Mouse (Mus musculus): Measurements from ENCODE around the gene Etnk1. TPM values are rescaled to one million over a fixed set of nuclear protein-coding genes. Genes with fewer than 3 reads are reported as not detected.

Etnk1 gene
- total and polyA plus RNA-seq, 3 experiments = 13.5 to 27.6 (median 27.0) TPM

GRCm38 (mm10) chr6:143160572-143161231 is 6.3 kb upstream of the Etnk1 start:
- Histone ChIP-seq H3K4me3 (no peak overlapping the region), H3K27me3 (ENCODE audit: control insufficient read depth, insufficient read depth, low read length) (no peaks in the 10 kb centered on the region), H3K79me2 (replicated peaks; ENCODE audit: control insufficient read depth, insufficient read depth, low read length) (no peaks in the 10 kb centered on the region), H3K4me1 (ENCODE audit: control insufficient read depth, insufficient read depth, low read length) (no peaks in the 10 kb centered on the region), H3K36me3 (ENCODE audit: control insufficient read depth, insufficient read depth, low read length) (no peaks in the 10 kb centered on the region), H3K9ac (ENCODE audit: low read depth, low read length) (no peak overlapping the region), H3K27ac (no peak overlapping the region)
- TF ChIP-seq EP300 (IDR thresholded peaks at IDR 0.05; ENCODE audit: insufficient read depth, low read depth, low read length) = no peak
- no peak for TF ChIP-seq CTCF (IDR thresholded peaks at IDR 0.05)
- TF ChIP-seq POLR2A (IDR thresholded peaks at IDR 0.05; ENCODE audit: insufficient read depth, low read depth, low read length) = no peak
- no peak for DNase-seq
- whole genome bisulfite sequencing = 89% methylated on average over 6 of the region's 6 CpGs
- intact Hi-C loops (cut with DNase I) = no loop called here

- TF ChIP-seq EP300 (IDR thresholded peaks at IDR 0.05; ENCODE audit: insufficient read depth, low read depth, low read length) = no peak
- TF ChIP-seq POLR2A (IDR thresholded peaks at IDR 0.05; ENCODE audit: insufficient read depth, low read depth, low read length) = no peak
- no peak for TF ChIP-seq CTCF (IDR thresholded peaks at IDR 0.05)
- Histone ChIP-seq H3K9ac (ENCODE audit: low read depth, low read length) (no peak overlapping the region), H3K79me2 (replicated peaks; ENCODE audit: control insufficient read depth, insufficient read depth, low read length) (peaks cover under 1% of the 10 kb centered on the region; the same call in 1 of the 2 replicates), H3K36me3 (ENCODE audit: control insufficient read depth, insufficient read depth, low read length) (no peaks in the 10 kb centered on the region), H3K27ac (no peak overlapping the region), H3K4me3 (no peak overlapping the region), H3K27me3 (ENCODE audit: control insufficient read depth, insufficient read depth, low read length) (no peaks in the 10 kb centered on the region), H3K4me1 (ENCODE audit: control insufficient read depth, insufficient read depth, low read length) (no peaks in the 10 kb centered on the region; the same call in 1 of the 2 replicates)
- DNase-seq = no peak
- 60% methylated on average over 11 of the region's 12 CpGs for WGBS
- intact Hi-C loops (cut with DNase I) = no loop called here
These were observed 4.7 kb upstream of the Etnk1 start for GRCm38 (mm10) chr6:143162161-143162877.

- no peak for DNase-seq
- Histone ChIP-seq H3K79me2 (replicated peaks; ENCODE audit: control insufficient read depth, insufficient read depth, low read length) (peaks cover 2% of the 10 kb centered on the region; the same call in 1 of the 2 replicates), H3K27me3 (ENCODE audit: control insufficient read depth, insufficient read depth, low read length) (no peaks in the 10 kb centered on the region), H3K4me3 (no peak overlapping the region), H3K27ac (no peak overlapping the region), H3K36me3 (ENCODE audit: control insufficient read depth, insufficient read depth, low read length) (peaks cover 4% of the 10 kb centered on the region), H3K4me1 (ENCODE audit: control insufficient read depth, insufficient read depth, low read length) (no peaks in the 10 kb centered on the region; the same call in 1 of the 2 replicates), H3K9ac (ENCODE audit: low read depth, low read length) (no peak overlapping the region)
- intact Hi-C loops (cut with DNase I) = no loop called here
- WGBS = 72% methylated on average over 15 of the region's 15 CpGs
- no peak for TF ChIP-seq EP300 (IDR thresholded peaks at IDR 0.05; ENCODE audit: insufficient read depth, low read depth, low read length)
- no peak for TF ChIP-seq POLR2A (IDR thresholded peaks at IDR 0.05; ENCODE audit: insufficient read depth, low read depth, low read length)
- no peak for TF ChIP-seq CTCF (IDR thresholded peaks at IDR 0.05)
These were observed 2.8 kb upstream of the Etnk1 start for GRCm38 (mm10) chr6:143163956-143164905.

GRCm38 (mm10) chr6:143164906-143165255 is 2.1 kb upstream of the Etnk1 start:
- 89% methylated on average over 8 of the region's 8 CpGs for WGBS
- peaks cover 2% of the 10 kb centered on the region; the same call in 1 of the 2 replicates for H3K79me2 ChIP-seq (replicated peaks; ENCODE audit: control insufficient read depth, insufficient read depth, low read length)
- no peaks in the 10 kb centered on the region; the same call in 1 of the 2 replicates for H3K4me1 ChIP-seq (ENCODE audit: control insufficient read depth, insufficient read depth, low read length)
- H3K27ac ChIP-seq = no peak overlapping the region
- H3K9ac ChIP-seq (ENCODE audit: low read depth, low read length) = no peak overlapping the region
- no peak overlapping the region for H3K4me3 ChIP-seq
- intact Hi-C loops (cut with DNase I) = no loop called here
- TF ChIP-seq EP300 (IDR thresholded peaks at IDR 0.05; ENCODE audit: insufficient read depth, low read depth, low read length) (no peak), POLR2A (IDR thresholded peaks at IDR 0.05; ENCODE audit: insufficient read depth, low read depth, low read length) (no peak), CTCF (IDR thresholded peaks at IDR 0.05) (no peak)
- H3K36me3 ChIP-seq (ENCODE audit: control insufficient read depth, insufficient read depth, low read length) = peaks cover 10% of the 10 kb centered on the region
- H3K27me3 ChIP-seq (ENCODE audit: control insufficient read depth, insufficient read depth, low read length) = no peaks in the 10 kb centered on the region
- DNase-seq = no peak

GRCm38 (mm10) chr6:143165404-143166257 is 1.4 kb upstream of the Etnk1 start:
- WGBS = 72% methylated on average over 15 of the region's 15 CpGs
- intact Hi-C loops (cut with DNase I) = loop anchor here (2.0 kb wide), 2 partner anchors 19 to 65 kb away; partner anchors contain the start of gene C2cd5
- H3K79me2 ChIP-seq (replicated peaks; ENCODE audit: control insufficient read depth, insufficient read depth, low read length) = peaks cover 2% of the 10 kb centered on the region; the same call in 1 of the 2 replicates
- H3K36me3 ChIP-seq (ENCODE audit: control insufficient read depth, insufficient read depth, low read length) = peaks cover 15% of the 10 kb centered on the region
- DNase-seq = no peak
- TF ChIP-seq EP300 (IDR thresholded peaks at IDR 0.05; ENCODE audit: insufficient read depth, low read depth, low read length) = no peak
- no peak for TF ChIP-seq CTCF (IDR thresholded peaks at IDR 0.05)
- TF ChIP-seq POLR2A (IDR thresholded peaks at IDR 0.05; ENCODE audit: insufficient read depth, low read depth, low read length) = no peak
- no peaks in the 10 kb centered on the region for H3K27me3 ChIP-seq (ENCODE audit: control insufficient read depth, insufficient read depth, low read length)
- H3K4me1 ChIP-seq (ENCODE audit: control insufficient read depth, insufficient read depth, low read length) = no peaks in the 10 kb centered on the region; the same call in 1 of the 2 replicates
- peak overlapping the region; percentile 96; the same call in 1 of the 2 replicates for H3K4me3 ChIP-seq
- H3K9ac ChIP-seq (ENCODE audit: low read depth, low read length) = 0 out of 2 replicates have a peak overlapping the region, but pooled peaks have one; percentile 21
- H3K27ac ChIP-seq = no peak overlapping the region; the same call in 1 of the 2 replicates
